Mouse (Mus musculus) thymus, postnatal 0 days (tissue): ENCODE results near the gene Oaz3. TPM values are rescaled to one million over a fixed set of nuclear protein-coding genes. Genes with fewer than 3 reads are reported as not detected.

ENCODE experiments used
- DNase-seq: peaks from one replicate; pipeline ENCODE4 v3.0.0-alpha.2; 2015; ENCODE audit warnings: low spot score
- polyA plus RNA-seq: library from polyadenylated mRNA; unstranded; fragments of >200 nt; fragmentation: Nextera tagmentation; extraction: Ambion mirVana; gene quantifications from 2 replicates; pipeline ENCODE4 v1.2.1, GENCODE M21; 2015

Gene Oaz3
- polyA plus RNA-seq, 1 experiment from 2014 or later: 0.95 TPM

DNA sequence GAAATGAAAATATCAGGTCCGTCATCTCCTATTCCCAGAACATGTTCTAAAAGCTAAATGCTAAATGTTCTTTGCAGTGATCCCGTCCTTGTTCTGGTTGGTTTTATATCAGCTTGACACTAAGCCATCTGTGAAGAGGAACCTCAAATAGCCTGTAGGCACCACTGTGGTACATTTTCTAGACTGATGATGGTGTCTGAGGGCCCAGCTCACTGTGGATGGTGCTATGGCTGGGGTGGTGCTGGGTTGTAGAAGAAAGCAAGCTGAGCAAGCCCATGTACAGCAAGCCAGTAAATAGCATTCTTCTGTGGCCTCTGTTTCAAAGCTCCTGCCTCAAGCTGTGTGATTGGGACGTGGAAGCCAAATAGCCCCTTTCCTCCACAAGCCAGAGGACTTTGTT is 13.3 kb upstream of the Oaz3 start:
- DNase-seq: no peak

GRCm38 (mm10) chr3:94456529-94457000 is 12.8 kb upstream of the Oaz3 start:
- peak; percentile 87 for DNase-seq

GRCm38 (mm10) chr3:94449377-94449776 is 5.7 kb upstream of the Oaz3 start:
- no peak for DNase-seq

- DNase-seq: peak; percentile 96
Measured at GRCm38 (mm10) chr3:94442951-94443596, 641 bp downstream of the Oaz3 start, which contains the start of gene Mrpl9. Mrpl9 (plus strand) TSS chr3:94443318.

DNA sequence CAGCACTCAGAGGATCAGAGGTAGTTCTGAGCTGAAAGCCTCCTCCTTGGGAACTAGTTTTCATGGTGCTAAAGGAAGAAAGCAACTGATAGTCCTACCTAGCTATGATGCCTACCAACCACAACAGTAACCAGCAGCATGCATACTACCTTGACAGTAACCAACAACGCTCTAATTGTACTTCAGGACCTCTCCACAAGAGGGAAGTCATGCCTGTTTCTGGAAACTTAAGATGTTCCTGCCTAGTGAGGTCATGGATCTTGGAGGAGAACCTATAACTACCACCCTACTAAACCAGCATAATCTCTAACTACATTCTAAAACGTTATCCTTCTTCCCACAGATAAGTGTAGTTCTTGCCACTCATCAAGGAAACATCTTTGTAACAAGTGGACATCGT is 2.5 kb downstream of the Oaz3 start:
- peak; percentile 46 for DNase-seq

DNA sequence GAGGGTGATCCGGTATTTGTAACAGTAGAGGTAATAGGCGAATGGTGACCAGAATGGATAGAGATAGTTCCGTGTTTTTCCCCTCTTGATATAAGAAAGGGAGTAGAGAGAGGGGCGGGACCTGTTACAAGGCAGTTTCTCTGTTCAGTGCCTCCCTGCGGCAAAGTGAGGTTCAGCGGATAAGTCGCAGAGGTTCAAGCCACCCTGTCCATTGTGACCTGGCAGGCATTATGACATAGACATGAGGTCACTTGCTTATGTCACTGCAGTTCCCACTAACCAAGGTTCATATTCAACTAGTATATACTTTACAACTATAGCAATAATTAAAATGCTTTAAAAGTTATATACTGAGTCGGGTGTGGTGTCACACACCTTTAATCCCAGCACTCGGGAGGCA is 7.3 kb downstream of the Oaz3 start:
- DNase-seq: no peak

- DNase-seq: no peak
Measured at GRCm38 (mm10) chr3:94434305-94434704, 9.4 kb downstream of the Oaz3 start.

DNA sequence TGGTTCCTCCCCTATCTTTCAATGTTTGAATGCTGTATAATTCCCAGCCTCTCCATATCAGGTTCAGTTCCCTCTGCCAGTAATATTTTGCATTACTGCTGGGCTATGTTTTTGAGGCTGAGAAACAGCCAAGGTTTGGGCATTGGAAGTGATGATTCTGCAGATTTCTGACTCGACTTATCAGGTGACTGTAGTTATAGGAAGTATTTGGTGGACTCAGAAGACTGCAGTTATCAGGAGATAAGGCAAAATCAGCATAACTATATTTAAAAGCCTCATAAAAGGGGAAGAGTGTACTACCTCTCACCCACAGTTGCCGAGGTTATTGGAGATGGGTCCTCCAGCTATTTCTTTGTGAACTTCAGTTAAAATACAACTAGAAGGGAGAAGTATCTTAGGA is 12.7 kb downstream of the Oaz3 start:
- no peak for DNase-seq

GRCm38 (mm10) chr3:94413031-94413679 is 30.6 kb downstream of the Oaz3 start, which contains the start of gene Tdrkh:
Tdrkh (plus strand) TSS chr3:94413273.
- peak; percentile 98 for DNase-seq

DNA sequence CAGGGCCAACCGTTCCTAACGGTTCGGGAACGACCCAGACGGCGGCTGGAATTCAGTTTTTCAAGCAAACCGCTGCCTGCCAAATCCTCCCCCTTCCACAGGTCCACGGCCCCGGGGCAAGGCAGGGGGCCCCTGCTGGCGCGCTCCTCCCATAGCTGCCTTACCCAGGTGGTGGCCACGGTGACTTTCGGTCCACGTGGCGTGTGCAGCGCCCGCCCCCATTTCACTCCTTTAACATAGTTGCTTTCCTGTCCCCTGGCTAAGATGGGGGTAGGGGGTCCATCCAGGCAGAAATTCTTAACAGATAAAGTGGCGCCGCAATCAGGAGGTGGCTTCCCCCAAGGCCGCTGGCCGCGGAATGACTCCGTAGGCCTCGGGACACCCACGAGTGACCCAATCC is 31.2 kb downstream of the Oaz3 start:
- no peak for DNase-seq

DNA sequence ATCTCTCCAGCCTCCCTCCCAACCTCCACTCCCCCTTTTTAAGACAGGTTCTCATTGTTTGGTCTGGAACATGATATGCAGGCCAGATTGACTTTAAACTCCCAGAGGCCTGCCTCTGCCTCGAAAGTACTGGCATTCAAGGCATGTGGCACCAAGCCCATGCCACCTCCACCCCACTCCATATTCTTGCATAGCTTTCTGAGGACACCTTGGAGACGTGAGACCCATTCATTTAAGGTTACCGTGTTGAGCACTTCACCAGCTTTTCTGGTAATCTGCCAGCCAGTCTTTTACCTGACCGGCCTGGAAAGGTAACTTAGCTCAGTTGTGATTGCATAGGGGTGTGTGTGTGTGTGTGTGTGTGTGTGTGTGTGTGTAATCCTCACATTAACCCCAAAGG is 38.2 kb downstream of the Oaz3 start:
- DNase-seq: no peak

DNA sequence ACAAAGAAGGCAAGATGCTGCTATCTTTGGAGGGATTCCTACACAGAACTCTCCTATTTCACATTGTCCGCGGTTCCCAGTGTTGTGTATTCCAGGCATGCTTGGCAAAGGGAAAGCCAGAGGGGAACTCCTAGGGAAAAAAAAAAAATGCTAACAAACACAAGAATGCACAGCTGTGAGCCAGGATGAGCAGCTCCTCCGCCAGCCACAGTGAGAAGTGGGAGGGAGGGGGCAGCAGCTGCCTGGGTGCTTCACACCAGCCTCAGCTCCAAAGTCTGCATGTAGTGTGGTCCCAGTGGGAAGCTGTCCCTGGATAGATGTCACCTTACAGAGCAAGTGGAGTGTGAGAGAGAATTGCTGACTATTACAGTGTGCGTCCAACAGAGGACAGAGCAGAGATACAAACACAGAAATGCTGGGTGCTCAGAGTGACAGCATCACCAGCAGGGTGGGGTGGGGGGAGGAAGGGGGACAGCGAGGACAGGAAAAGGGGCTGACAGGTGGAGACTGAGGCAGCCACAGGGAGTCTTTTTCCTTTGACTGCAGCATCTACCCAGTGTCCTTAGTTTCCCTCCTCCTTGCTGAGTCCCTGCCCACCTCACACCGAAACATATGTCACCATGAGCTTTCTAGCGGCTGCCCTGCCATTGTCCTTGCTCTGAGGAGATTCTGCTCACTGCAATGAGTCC is 39.2 kb downstream of the Oaz3 start:
- DNase-seq: no peak

DNA sequence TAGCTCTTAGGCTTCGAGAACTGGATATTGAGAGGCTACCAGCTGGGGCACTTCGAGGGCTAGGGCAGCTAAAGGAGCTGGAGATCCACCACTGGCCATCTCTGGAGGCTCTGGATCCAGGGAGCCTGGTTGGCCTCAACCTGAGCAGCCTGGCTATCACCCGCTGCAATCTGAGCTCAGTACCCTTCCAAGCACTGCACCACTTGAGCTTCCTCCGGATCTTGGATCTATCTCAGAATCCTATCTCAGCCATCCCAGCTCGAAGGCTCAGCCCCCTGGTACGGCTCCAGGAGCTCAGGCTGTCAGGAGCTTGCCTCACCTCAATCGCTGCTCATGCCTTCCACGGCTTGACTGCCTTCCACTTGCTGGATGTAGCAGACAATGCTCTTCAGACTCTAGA is 41.3 kb downstream of the Oaz3 start:
- DNase-seq: no peak

DNA sequence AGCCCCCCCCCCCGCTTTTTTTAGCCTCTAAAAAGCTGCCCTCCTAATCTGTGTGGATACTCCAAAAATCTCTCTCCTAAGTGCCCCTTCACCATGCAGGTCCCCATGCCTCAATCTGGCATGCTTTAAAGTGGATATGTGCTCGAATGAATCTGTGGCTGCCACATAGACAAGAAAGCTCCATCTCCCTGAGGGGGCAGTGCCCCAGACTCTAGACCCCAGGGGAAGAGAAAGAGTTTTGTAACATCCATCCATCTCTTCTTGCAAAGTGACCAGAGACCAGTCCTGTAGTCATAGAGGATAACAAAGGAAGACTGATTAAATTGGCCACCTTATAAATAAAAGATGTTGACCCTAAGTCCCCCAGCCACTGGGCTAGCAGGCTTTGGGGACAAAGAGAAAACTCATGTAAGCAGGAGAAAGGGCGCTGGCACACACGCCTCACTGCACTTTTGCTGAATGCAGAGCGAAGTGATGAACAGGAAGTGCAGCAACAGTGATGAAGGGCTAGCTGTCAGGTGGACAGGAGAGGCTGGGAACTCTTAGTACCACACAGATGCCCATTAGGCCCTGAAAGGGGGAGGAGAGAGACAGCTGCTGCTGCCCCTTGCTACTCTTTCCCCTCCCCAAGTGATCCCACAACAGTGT is 43.9 kb downstream of the Oaz3 start:
- DNase-seq: peak; percentile 4

GRCm38 (mm10) chr3:94398943-94399481 is 44.7 kb downstream of the Oaz3 start:
- peak; percentile 58 for DNase-seq

DNA sequence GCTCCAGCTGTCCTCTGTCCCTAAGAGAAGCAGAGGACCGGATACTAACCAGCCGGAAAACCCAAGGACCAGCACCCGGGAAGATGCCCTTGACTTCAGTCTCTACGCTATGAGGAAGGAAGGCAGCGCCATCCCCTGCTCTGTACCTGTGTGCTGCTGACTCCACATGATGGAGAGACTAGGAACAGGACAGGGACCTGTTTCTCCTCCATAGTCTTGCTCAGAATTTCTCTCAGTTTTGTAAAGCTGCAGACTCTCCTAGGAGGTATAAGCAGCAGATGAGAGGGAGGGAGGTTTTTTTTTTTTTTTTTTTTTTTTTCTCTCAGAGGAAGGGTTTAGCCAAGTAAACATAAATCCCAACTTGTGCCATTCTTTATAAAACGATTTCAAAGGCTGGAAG is 45.5 kb downstream of the Oaz3 start, which contains the start of gene Lingo4:
Lingo4 (plus strand) TSS at position 301 of the 400 bp plus-strand sequence.
- DNase-seq: no peak

DNA sequence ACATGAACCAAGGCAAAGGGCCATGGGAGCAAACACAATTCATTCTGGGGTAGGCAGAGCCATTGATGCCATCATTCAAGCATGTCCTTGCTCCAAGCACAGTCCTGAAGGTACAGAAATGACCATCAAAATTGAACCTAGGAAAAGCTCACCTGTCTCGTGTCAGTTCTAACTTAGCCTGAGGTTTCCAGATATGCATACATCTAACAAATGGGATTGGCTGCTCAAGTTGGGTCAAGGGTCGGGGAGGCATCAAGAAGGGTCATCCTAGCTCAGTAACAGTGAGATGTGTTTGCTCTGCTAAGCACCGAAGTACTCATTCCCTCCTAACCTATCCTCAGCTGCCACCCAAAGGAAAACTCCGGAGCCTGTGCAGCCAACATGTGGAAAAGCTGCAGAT is 46.9 kb downstream of the Oaz3 start:
- DNase-seq: no peak

GRCm38 (mm10) chr3:94396336-94396735 is 47.4 kb downstream of the Oaz3 start:
- no peak for DNase-seq

DNA sequence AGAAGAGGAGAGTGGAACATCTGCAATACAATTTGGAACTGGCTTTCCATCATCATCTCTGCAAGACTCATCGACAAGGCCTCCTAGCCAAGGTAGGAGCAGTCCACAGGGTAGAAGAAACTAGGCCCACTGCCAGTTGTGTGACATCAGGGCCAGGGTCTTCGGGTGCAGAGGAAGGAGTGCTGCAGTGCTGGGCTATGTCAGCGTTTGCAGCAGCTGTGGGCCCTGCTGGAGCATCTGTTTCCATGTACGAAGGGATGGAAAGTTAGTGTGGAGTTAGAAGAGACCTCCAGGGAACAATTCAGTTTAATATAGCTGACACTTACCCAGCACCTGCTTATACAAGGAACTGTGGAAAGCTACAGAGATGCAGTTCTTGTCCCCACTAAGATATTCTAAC is 50.7 kb downstream of the Oaz3 start:
- DNase-seq: no peak

DNA sequence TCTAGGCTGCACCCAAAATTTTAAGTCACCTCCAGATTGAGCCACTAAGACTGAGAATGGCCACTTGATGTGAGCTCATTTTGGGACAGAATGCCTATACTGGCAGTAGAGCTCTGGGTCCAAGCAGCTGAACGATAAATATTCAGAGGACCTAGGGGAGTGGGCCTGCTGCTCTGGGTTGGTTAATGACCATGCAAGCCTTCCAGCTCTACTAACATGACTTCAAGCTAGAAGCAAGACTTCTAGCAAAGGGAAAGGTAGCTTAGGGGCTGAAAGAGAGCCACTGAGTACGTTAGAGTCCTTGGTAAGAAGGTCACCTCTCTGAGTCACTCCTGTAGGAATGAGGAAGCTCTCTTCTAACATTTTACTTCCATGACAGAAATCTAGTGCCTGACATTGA is 51.6 kb downstream of the Oaz3 start:
- no peak for DNase-seq

DNA sequence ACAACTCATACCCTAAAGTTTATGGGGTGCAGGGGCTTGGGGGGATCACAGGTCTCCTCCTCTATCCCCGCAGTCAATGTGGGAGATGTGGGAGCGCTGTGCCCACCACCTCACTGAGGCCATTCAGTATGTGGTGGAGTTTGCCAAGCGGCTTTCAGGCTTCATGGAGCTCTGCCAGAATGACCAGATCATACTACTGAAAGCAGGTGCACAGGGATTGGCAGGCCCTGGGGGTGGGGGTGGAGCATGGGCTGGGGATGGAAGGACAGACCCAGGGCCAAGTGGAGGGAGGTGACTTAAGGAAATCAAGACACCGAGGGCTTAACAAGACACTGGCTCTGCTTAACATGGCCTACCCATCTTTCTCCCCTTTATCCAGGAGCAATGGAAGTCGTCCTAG is 52.7 kb downstream of the Oaz3 start:
- DNase-seq: no peak

DNA sequence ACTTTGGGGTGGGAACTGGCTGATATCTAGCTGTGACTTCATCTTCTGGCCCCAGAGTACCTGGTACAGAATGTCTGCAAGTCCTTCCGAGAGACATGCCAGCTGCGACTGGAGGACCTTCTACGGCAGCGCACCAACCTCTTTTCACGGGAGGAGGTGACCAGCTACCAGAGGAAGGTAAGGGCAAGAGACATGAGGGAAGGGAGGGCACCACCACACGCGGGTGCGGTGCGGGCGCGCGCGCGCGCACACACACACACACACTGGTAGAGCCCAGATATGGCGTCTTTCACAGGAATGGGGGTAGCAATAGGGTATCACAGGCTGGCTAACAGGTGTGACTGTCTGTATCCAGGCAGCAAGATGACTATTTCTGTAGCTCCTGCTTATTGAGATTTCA is 54.3 kb downstream of the Oaz3 start:
- DNase-seq: peak; percentile 23
